In genomic region chr11:84932261-84932660, GRCm38 (mm10) we compare ENCODE assay signal across 15 mouse cellular contexts. TPM values are rescaled to one million over a fixed set of nuclear protein-coding genes. Genes with fewer than 3 reads are reported as not detected.
"Had no signal": no experiment of that assay in that cellular context is flagged by ENCODE, and none has a peak within 500 bp of the region (broad histone marks: within the 10 kb centered on the region; RNA-seq: fewer than 3 reads in every experiment).

No protein-coding gene starts in this region.

- H3K27me3 ChIP-seq: limb, embryonic 15.5 days; lung, embryonic 15.5 days; midbrain, embryonic 12.5 days; neural tube, embryonic 13.5 days had no signal

- ATAC-seq: liver, embryonic 12.5 days; midbrain, embryonic 16.5 days had no signal

- H3K4me2 ChIP-seq: limb, embryonic 15.5 days; liver, embryonic 12.5 days; lung, embryonic 15.5 days; midbrain, embryonic 12.5 days; neural tube, embryonic 13.5 days had no signal

- H3K9ac ChIP-seq: limb, embryonic 15.5 days; liver, embryonic 12.5 days; lung, embryonic 15.5 days; midbrain, embryonic 12.5 days; neural tube, embryonic 13.5 days had no signal

- DNase-seq: kidney, adult 11 months; kidney, adult 9 months; kidney, postnatal 10 days; layer of hippocampus, postnatal 36 days; right cerebral cortex, postnatal 4 days; spleen, adult 18-20 months; thymus, adult 18-20 months; thymus, postnatal 25 days had no signal

- H3K9me3 ChIP-seq: limb, embryonic 15.5 days; liver, embryonic 12.5 days; lung, embryonic 15.5 days; midbrain, embryonic 12.5 days; neural tube, embryonic 13.5 days had no signal

- H3K27ac ChIP-seq: limb, embryonic 15.5 days; liver, embryonic 12.5 days; lung, embryonic 15.5 days; midbrain, embryonic 12.5 days; neural tube, embryonic 13.5 days had no signal

- H3K4me1 ChIP-seq: limb, embryonic 15.5 days; liver, embryonic 12.5 days; lung, embryonic 15.5 days; midbrain, embryonic 12.5 days; neural tube, embryonic 13.5 days had no signal

- H3K4me3 ChIP-seq: limb, embryonic 15.5 days; liver, embryonic 12.5 days; lung, embryonic 15.5 days; midbrain, embryonic 12.5 days; neural tube, embryonic 13.5 days had no signal

- H3K36me3 ChIP-seq: limb, embryonic 15.5 days; liver, embryonic 12.5 days; lung, embryonic 15.5 days; midbrain, embryonic 12.5 days; neural tube, embryonic 13.5 days had no signal

RNA-seq across cellular contexts. Expression of gene Car4, which starts 25.3 kb away (rescaled TPM):
- polyA plus RNA-seq: limb, embryonic 15.5 days; liver, embryonic 16.5 days had no signal
